Mouse (Mus musculus) lung, postnatal 0 days (tissue): Measurements from ENCODE around the gene Olfr541.

Source experiments
- CTCF ChIP-seq: IDR thresholded peaks from 2 replicates; pipeline ENCODE4 v1.5.1; 2016; ENCODE audit warnings: antibody characterized with exemption, mild to moderate bottlenecking
- EP300 ChIP-seq: IDR thresholded peaks from 2 replicates; pipeline ENCODE4 v1.6.1; 2016; ENCODE audit warnings: antibody characterized with exemption, mild to moderate bottlenecking, control low read depth

GRCm38 (mm10) chr7:140681651-140682050, 15.4 kb upstream of the Olfr541 start, which contains the start of gene Olfr45:
- TF ChIP-seq CTCF (no peak), EP300 (no peak)
